ENCODE assay signal across 20 mouse cellular contexts in genomic region chr8:126094005-126094404, GRCm38 (mm10).
DNase-seq lines count a peak whose midpoint lies in the region; ATAC-seq and TF ChIP-seq lines count a peak whose summit lies in the region.
"Had no signal": no experiment of that assay in that cellular context is flagged by ENCODE, and none has a peak within 500 bp of the region (broad histone marks: within the 10 kb centered on the region; RNA-seq: fewer than 3 reads in every experiment).

No protein-coding gene starts in this region.

- H3K79me2 ChIP-seq in liver, adult 2 months (ENCODE audit: control insufficient read depth, insufficient read depth, low read length): no peaks in the 10 kb centered on the region

- 44% methylated on average over 2 of the region's 2 CpGs for WGBS in liver, adult 2 months
- 56% methylated on average over 2 of the region's 2 CpGs for WGBS in intestine, embryonic 15.5 days
- 56% methylated on average over 2 of the region's 2 CpGs for WGBS in stomach, embryonic 15.5 days

- DNase-seq in liver, adult 2 months (ENCODE audit: extremely low read depth, low read depth, low spot score): peak; percentile 2
- no peak for DNase-seq in liver
- no peak for DNase-seq in layer of hippocampus, postnatal 14 days (ENCODE audit: low spot score in 2 of 2)
- DNase-seq: adrenal gland, adult 2 months; adrenal gland, postnatal 25 days; cerebellum, adult 18-20 months; cerebellum, adult 9-11 months; cerebellum, postnatal 36 days; gastrocnemius, postnatal 36 days; heart, adult 18-20 months; heart, postnatal 36 days had no signal

- no peak overlapping the region for H3K27ac ChIP-seq in liver, adult 2 months (replicated peaks; ENCODE audit: insufficient read depth, low read depth, low read length)
- no peak overlapping the region for H3K27ac ChIP-seq in intestine, embryonic 15.5 days
- no peak overlapping the region for H3K27ac ChIP-seq in stomach, embryonic 15.5 days
- H3K27ac ChIP-seq: embryonic facial prominence, embryonic 13.5 days; forebrain, embryonic 12.5 days; hindbrain, embryonic 15.5 days had no signal

- no peak overlapping the region for H3K9ac ChIP-seq in liver, adult 2 months (ENCODE audit: low read depth, low read length)
- H3K9ac ChIP-seq in intestine, embryonic 15.5 days: no peak overlapping the region
- no peak overlapping the region for H3K9ac ChIP-seq in stomach, embryonic 15.5 days
- H3K9ac ChIP-seq: embryonic facial prominence, embryonic 13.5 days; forebrain, embryonic 12.5 days; hindbrain, embryonic 15.5 days had no signal

- no peak overlapping the region for H3K4me2 ChIP-seq in intestine, embryonic 15.5 days (replicated peaks)
- no peak overlapping the region for H3K4me2 ChIP-seq in stomach, embryonic 15.5 days
- H3K4me2 ChIP-seq: embryonic facial prominence, embryonic 13.5 days; forebrain, embryonic 12.5 days; heart, embryonic 11.5 days; hindbrain, embryonic 15.5 days had no signal

- H3K4me3 ChIP-seq in liver, adult 2 months (ENCODE audit: insufficient read depth, low read depth, low read length): no peak overlapping the region
- H3K4me3 ChIP-seq in intestine, embryonic 15.5 days (replicated peaks): no peak overlapping the region
- no peak overlapping the region for H3K4me3 ChIP-seq in stomach, embryonic 15.5 days (replicated peaks)
- H3K4me3 ChIP-seq: embryonic facial prominence, embryonic 13.5 days; forebrain, embryonic 12.5 days; hindbrain, embryonic 15.5 days had no signal

- TF ChIP-seq POLR2A in liver, adult 2 months (IDR thresholded peaks at IDR 0.05; ENCODE audit: extremely low read depth, insufficient read depth, low read length): no peak

- peak; percentile 84 for ATAC-seq in intestine, embryonic 15.5 days
- ATAC-seq in stomach, embryonic 15.5 days (ENCODE audit: insufficient read depth, low FRiP score, low read depth): peak; percentile 35; the same call in 1 of the 2 replicates
- no peak for ATAC-seq in frontal cortex, adult (ENCODE audit: low TSS enrichment)
- ATAC-seq: forebrain, embryonic 16.5 days; Patski had no signal

- no peaks in the 10 kb centered on the region for H3K9me3 ChIP-seq in intestine, embryonic 15.5 days
- no peaks in the 10 kb centered on the region for H3K9me3 ChIP-seq in stomach, embryonic 15.5 days
- H3K9me3 ChIP-seq: hindbrain, embryonic 15.5 days had no signal

- TF ChIP-seq CTCF in liver, adult 2 months (IDR thresholded peaks at IDR 0.05; ENCODE audit: low read depth, low read length): no peak

- H3K27me3 ChIP-seq in liver, adult 2 months (ENCODE audit: control insufficient read depth, insufficient read depth, low read length): no peaks in the 10 kb centered on the region
- H3K27me3 ChIP-seq in intestine, embryonic 15.5 days (replicated peaks): no peaks in the 10 kb centered on the region
- H3K27me3 ChIP-seq in stomach, embryonic 15.5 days (replicated peaks): no peaks in the 10 kb centered on the region
- H3K27me3 ChIP-seq: embryonic facial prominence, embryonic 13.5 days; forebrain, embryonic 12.5 days; hindbrain, embryonic 15.5 days had no signal

- H3K4me1 ChIP-seq in liver, adult 2 months (ENCODE audit: control insufficient read depth, insufficient read depth, low read length): no peaks in the 10 kb centered on the region
- no peaks in the 10 kb centered on the region for H3K4me1 ChIP-seq in intestine, embryonic 15.5 days (replicated peaks)
- H3K4me1 ChIP-seq in stomach, embryonic 15.5 days: no peaks in the 10 kb centered on the region
- H3K4me1 ChIP-seq: embryonic facial prominence, embryonic 13.5 days; forebrain, embryonic 12.5 days; hindbrain, embryonic 15.5 days had no signal

- H3K36me3 ChIP-seq in liver, adult 2 months (ENCODE audit: control insufficient read depth, insufficient read depth, low read length): no peaks in the 10 kb centered on the region
- no peaks in the 10 kb centered on the region for H3K36me3 ChIP-seq in intestine, embryonic 15.5 days
- no peaks in the 10 kb centered on the region for H3K36me3 ChIP-seq in stomach, embryonic 15.5 days
- H3K36me3 ChIP-seq: embryonic facial prominence, embryonic 13.5 days; forebrain, embryonic 12.5 days; hindbrain, embryonic 15.5 days had no signal
